Mouse (Mus musculus) B cell, adult 2 months (primary cell): ENCODE results near the gene Dedd.
"Not testable (repeated sequence)": the region's sequence is repeated elsewhere in the genome, so short reads cannot be mapped to it uniquely, and the experiment has no call there.

Experiments used
- DNase-seq, 2 experiments: peaks; one replicate each; pipeline ENCODE4 v3.0.0; 2022

The Dedd gene

DNA sequence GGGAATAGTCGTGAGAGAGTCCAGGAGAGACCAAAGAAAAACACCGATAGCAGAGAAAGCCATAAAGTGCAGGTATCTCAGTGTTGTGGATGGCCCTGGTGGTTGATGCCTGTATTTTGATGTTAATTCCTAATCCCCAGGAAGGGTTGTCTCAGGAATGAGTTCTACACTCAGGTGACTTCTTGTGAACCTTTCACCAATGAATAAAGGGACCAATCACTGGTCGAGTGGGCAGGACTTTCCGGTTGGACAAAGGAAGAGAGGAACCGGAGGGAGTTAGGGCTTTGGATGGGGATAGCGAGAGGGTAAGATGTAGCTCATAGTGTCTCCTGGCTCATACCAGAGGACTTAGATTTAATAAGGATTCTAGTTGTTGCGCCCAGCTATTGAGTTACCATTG lies 9.2 kb upstream of the Dedd start:
- no peak for DNase-seq

DNA sequence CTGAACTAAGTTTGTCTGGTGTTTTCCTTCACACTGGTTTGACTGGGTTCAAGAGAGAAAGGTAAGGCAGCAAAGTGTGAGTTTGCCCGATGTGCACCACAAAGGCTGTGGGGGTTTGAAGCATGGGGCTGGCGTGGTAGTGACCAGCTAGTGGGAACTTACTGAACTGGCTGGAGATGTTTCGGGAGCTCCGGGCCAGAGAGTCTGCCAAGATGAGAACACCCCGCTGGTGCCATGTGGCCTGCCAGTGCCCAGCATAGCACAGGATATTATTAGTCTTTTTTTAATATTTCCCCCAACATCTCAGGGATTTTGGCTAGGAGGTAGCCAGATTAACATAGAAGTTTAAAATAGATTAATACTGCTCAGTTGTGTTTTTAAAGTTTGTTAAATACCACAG lies 8.8 kb upstream of the Dedd start:
- no peak for DNase-seq

DNA sequence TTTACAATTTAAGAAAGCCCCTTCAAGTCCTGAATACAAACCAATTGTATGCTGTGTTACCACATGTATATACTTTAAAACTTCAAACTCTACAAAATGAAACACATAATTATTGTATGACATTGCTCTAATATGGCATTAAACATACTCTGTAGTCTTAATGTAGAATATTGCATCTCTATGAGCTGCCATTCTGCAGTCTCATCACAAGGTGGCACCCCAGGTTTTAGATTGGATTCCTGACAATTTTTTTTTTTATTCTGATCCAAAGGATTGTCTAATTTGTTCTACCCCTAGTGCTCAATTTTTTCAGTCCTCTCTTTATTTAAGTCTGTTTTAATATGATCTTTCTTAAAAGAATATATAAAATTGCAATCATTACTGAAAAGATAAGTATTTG lies 7.5 kb upstream of the Dedd start:
- DNase-seq = peak; percentile 57 to 62

DNA sequence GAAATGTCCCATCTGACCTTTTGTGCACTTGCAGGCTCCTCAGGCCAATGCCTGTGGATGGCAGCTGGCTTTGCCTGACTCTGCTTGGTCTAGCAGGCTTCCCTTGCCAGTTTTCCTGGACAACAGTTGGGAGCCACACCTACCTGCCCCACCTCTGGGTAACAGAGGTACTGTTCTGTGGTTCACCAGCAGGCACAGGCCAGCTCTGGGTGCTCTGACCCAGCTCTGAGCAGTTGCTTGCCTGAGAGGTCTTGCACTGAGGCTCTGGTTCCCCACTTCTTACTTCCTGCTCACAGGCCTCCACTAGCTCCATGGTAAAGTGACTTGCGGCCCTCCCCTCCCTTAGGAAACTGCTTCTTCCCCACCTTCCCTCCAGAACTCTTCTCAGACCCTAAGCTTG lies 6.9 kb upstream of the Dedd start:
- no peak for DNase-seq

DNA sequence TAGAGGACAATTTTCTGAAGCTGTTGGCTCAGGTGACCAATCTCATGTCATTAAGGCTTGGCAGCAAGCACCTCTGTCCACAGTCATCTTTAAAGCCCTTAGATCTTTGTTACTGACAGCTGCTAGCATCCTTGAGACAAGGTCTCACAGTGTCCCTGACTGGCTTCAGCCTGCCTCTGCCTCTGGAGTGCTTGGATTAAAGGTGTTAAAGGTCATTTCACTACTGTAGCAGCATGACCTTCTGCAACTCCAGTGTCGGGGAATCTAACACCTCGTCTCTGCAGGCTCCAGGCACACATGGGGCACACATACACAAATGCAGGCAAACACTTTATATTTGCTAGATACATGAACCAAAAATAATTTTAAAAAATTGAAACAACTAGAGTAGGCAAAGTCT lies 3.4 kb upstream of the Dedd start:
- no peak for DNase-seq

DNA sequence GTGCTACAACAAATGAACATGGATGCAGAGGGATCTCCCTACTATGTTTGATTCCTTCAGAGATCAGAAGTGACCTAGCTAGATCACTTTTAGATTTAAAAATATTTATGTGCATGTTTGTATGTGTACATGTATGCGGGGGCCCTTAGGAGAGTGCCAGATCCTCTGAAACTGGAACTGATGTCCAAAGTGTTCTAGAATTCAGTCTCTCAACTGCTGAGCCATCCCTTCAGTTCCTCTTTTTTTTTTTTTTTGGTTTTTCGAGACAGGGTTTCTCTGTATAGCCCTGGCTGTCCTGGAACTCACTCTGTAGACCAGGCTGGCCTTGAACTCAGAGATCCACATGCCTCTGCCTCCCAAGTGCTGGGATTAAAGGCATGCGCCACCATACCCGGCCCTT lies 2.4 kb upstream of the Dedd start:
- DNase-seq = not testable (repeated sequence)

DNA sequence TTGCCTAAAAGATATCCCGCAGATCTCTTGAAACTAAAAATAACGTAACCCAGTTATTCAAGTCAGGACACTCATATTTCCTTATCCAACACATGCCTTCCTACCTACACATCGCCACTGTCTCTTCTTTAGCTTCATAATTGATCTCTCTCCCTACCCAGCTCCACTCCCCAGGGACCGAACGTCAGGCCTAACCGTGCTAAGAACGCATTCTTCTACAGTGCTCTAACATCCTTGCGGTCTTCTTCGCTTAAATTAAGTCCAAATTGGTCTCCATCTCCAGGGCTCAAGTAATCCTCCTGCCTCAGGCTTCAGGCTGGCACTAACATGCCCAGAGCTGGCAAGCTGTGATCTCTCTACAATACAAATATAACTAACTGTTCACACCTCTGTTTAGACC lies 701 bp upstream of the Dedd start:
- peak in 1 of 2 experiments; percentile 8 for DNase-seq

DNA sequence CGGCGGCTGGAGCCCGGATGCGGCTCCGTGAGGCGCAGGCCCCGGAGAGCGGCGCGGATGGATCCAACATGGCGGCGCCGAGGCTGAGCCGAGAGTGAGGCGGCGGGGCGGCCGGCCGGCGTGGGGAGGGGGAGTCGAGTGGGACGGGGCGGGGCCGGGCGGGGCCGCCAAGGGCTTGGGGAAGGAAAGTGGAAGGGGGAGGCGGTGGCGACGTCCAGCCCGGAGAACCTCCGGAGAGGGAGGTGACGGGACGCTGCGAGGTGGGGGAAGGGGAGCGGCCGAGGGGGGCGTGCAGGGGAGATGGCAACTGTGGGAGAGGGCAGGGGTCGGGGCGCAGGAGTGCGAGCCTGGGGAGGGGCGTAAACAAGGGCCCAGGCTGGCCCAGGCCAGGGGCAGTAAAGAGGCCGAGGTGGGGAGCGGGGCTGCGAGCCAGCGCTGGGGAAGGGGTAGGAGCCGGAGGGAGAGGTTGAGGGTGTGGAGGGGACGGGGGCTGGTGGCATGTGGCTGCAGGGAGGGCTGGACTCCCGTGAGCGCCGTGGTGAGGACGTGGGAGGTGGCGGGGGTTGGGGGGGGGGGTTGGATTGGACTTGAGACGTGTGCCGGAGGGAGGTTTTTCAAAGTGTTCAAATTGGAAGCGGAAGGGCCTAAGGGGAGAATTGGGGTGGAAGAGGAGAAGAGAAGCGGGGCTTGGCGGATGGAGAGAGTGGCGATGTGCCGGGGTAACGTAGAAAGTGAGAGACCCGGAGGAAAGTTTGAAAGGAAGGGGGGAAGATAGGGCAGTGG lies 679 bp downstream of the Dedd start:
- peak; percentile 38 to 44 for DNase-seq

DNA sequence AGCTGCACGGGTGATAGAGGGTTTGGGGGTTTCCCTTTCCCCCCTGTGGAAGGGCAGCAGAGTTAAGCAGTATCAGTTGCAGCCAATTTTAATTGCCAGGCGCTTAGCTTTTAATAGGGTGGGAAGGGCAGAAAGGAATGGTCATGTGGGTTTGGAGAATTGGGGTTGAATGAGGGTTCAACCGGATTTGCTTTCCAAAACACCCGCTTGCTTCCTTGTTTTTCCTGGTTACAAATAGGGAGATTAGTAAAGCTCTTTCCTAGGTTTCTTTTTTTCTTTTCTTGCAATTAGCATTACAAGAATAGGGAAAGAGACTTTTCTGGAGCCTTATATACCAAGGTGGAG lies 1.2 kb downstream of the Dedd start:
- no peak for DNase-seq

DNA sequence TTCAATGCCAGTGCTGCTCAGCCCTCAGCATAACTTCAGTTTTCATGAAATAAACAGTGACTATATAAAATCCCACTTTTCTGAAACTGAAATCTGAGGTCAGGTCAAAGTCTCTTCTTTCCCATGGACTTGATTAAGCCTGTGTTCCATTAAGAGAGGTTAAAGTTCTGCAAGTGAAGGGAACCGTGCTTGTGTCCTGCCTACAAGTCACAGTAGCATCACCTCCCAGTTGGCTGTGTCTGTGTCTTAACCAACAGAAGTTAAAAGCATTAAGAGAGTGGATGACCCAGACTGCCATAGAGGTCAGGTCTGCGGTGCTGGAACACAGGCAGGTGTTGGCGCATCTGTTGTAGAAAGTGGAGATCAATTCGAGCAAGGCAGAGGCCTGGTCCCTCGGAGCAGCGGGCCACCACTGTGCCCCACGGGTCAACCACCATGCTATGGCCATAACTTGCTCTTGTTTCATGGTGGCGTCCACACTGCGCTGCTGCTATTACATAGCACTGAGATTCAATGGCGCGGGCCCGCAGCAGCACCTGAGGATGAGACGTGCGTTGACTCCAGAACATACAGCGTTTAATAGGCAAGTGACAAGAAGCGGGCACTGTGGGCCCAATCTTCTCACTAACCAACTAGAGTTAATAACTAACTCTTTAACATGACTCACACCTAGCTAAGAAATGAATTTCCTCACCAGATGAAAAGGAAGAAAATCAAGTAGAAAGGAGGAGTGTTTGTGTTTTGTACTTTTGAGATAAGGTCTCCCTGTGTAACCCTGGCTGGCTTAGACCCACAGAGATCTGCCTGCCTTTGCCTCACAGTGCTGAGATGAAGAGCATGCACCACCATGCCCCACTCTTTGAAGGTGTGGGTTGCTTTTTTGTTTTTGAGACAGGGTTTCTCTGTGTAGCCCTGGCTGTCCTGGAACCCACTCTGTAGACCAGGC lies 13.6 kb downstream of the Dedd start:
- no peak for DNase-seq

DNA sequence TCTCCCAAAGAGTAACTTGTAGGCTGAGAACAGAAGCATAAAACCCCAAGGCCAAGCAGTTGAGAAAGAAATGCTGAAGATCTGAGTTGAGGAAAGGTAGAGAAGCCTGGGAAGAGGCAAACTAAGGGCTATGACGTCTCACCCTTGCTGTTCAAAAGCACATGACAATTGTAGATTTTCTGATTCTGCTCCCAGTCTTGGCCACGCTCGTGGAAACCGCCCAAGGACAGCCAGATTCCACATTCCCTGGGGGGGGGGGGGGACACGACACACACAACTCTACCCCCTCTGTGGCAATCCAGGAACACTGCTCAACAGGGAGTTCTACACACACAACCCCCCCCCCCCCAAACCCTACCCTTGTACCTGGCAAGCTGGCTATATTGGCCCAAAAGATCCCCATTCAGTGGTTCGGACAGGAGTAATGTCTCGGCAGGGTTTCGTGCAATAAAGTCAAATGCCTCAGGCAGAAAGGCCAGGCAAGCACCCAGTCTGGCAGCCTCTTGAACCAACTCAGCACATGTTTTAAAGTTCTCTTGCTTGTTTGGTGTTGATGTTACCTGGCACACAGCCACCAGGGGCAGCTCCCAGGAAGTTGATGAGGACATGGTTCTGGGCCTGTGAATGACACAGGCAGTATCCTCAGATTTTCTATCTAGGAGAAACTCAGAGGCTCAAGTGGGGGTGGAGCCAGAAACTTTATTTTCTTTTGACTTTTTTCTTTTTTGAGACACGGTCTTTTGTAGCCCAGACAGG lies 15.2 kb downstream of the Dedd start:
- DNase-seq = no peak

DNA sequence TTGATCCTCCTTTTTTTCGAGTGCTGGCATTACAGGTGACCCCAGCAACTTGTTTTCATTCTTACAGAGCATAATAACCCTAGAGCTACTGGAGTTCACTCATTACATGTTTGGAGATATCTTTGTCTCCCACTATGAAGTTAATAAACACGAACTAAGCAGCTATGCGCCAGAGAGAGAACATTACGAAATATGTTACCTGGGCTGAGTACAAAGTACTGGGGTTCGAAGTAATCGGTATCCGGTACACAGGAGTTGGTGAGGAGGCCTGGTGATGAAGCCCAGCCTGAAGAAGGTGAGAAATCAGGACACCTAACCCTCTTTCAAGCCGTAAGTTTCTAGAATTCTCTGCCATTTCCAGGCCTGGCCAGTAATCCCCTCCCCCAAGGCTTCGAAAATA lies 15.8 kb downstream of the Dedd start:
- no peak for DNase-seq

DNA sequence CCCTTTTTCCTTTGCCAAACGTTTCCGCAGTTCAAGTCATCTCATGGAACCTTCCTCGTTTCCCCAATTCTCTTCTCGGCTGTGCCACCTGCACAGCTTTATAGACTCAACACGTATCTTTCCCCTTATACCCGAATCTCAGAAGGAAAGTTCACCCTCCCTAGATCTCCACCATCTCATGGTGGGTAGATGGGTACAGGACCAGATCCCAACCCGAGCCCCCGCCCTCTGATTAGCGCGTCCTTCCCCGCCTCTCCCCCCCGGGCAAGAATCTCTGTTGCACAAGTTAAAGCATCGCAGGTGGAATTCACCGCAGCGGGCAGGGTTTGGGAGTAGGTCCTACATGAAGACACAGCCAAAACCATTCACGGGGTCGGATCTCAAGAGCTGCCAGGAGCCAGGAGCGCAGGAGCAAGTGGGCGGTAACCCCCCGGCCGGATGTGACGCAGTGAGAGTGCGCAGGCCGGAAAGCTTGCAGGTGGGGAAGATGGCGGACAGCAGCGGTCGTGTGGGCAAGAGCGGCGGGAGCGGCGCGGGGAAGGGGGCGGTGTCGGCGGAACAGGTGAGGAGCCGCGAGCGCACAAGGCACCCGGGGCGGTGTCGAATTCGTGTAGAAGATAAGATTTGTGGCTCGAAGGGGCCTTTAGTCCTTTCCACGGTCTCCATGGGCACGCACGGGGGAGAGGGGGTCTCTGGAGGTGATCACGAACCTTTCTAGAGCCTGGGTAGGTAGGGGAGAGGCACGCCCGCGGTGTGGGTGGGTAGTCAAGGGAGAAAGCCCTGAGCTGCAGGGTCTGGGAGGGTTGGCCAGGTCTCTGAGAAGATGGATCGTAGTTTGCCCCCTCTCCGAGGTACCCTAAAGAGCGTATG lies 16.5 kb downstream of the Dedd start, which contains the start of the genes Nit1 and Pfdn2:
Nit1 (minus strand) TSS at position 422 of the 870 bp plus-strand sequence.
Pfdn2 (plus strand) TSS at position 446 of the 870 bp plus-strand sequence.
- DNase-seq = peak; percentile 94

DNA sequence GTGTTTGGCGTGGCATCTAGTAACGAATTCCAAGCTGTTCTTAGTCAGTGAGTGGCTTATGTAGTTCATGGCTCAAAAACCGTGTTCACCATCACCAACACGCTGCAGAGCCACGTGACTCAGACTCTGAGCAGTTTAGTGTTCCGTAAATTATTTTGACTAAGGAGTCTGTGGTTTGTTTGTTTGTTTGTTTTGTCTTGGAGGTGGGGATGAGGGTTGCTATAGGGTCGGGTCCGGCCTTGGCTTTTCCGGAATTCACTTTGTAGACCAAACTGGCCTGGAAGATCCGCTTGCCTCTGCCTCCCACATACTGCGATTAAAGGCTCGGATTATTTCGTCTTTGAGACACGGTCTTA lies 17.1 kb downstream of the Dedd start:
- DNase-seq = no peak

DNA sequence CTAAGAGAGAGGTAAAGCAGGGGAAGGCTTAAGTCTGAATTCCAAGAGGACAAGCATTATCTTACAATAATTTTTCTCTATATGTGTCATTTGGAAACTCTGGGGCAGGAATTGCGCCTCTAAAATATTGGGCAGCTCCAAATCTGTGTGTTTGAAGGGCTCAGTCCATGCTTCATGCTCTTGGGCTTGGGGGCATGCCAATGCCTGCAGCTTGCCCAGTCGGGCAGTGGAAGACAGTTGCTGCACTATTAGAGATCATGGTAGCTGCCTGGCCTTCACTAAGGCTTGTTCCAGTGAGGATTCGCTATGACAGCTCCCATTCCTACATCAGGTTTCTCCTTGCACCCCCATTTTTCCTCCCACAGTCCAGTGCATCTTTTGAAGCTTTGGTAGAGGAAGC lies 19.7 kb downstream of the Dedd start:
- no peak for DNase-seq

DNA sequence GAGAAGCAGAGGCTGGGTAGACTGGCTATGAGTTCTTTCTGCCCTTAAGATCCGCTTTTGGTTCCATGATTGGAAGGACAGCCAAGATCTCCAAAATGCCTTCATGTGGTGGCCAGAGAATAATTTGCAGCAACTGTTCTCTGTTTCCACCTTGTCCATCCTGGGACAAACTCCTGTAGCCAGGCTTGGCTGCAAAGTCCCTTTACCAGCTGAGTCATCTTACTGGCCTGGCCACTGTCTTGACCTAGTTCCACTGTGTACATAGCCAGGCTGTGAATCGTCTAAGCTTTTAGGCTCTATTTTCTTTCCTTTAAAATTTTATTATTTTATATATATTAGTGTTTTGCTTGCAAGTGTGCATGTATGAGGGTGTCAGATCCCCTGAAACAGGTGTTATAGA lies 20.3 kb downstream of the Dedd start:
- no peak for DNase-seq

DNA sequence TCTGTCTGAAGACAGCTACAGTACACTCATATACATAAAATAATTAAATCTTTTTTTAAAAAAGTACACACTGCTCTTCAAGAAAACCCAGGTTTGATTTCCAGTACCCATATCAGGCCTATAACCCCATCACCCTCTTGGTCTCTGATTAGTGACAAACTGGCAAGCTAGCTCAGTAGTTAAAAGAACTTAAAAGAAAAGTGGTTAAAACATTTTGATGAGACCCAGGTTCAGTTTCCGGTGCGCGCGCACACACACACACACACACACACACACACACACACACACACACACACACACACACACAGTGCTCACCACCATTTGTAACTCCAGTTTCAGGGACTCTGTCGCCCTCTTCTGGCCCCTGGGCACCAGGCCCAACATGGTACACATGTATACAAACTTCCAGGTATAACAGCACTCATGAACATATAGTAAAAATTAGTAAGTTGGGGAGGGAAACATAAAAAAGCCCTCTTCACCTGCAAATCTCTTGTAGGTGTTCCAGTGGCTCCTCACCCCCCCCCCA lies 26.9 kb downstream of the Dedd start:
- peak; percentile 58 to 62 for DNase-seq

DNA sequence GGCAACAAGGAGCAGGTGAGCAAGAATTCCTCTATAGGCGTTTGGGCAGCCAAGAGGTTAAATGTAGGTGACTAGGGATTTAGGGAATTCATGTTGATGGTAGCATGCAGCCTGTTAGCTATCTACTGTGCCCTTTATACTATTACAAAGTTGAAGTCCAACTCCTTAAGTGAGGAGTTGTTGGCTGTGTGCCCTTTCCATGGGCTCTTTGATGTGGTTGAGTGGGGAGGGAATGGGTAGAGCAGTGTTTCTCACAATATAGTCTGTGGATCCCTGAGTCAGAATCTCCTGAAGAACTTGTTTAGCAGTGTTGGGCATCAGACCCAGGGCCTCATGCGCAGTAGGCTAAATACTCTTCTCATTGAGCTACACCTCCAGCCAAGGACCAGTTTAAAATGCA lies 27.9 kb downstream of the Dedd start:
- DNase-seq = no peak

DNA sequence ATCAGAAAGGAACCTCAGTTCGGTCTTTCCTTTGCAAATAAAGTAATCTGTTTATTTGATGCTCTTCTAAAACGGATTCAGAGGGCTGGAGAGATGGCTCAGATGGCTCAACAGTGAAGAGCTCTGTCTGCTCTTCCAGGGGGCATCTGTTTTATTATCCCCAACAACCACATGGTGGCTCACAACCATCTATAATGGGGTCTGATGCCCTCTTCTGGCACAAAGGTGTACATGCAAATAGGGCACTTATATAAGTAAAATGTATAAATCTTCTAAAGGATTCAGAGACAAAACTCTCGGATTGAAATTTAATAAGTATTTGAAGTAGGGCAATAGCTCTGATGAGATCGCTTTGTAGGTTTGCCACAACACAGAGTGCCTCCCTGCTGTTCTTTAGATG lies 29.5 kb downstream of the Dedd start:
- peak; percentile 63 to 71 for DNase-seq

DNA sequence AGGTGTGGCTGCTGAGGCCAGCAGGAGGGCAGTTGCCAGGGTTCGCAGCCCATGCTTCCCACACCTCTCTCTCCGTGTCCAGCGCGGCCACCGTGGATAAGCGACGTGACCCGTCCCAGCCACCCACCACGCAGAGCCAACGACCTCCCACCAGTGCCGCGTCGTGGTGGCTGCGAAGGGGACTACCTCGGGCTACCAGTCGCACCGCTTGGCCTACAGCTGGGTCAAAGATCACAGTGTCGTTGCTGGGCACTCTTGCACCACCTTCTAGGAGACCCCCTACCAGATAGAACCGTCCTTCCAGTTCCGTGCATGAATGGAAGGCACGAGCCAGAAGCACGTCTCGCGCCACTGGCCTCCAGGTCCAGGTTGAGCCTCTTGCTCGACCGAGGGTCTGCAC lies 31.3 kb downstream of the Dedd start:
- no peak for DNase-seq

DNA sequence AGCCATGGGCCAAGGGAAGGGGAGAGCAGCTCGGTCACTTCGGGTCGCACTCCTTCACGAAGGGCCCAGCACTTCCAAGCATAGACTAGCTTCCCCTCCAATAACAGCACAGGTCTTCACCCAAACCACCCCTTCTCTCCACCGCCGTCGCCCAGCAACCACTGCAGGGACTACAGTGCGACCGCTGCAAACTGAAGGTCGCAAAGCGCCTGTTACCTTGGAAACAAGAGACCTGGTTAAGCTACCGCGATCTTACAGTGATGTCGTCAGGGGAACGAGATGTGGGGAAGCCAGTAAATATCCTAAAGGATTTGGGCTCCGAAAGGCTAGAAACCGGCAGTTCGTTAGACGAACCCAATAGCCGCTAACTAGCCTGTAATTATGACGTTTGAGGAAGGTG lies 31.7 kb downstream of the Dedd start, which contains the start of gene Klhdc9:
Klhdc9 (minus strand) TSS at position 143 of the 400 bp plus-strand sequence.
- peak; percentile 85 to 89 for DNase-seq
